Mouse (Mus musculus) liver, embryonic 14.5 days (tissue): ENCODE measurements at regions not wholly inside any gene's neighbourhood (a gene's known extent, or its start where the extent isn't known, plus 50 kb on each side); places are given as distances from the start of the nearest gene placed in this dataset.

Experiments used
- ATAC-seq: fragments of 200-750 bp; cut with Nextera tagmentation; 2 replicates; pipeline ENCODE4 v1.8.0; 2017; ENCODE audit warnings: moderate number of reproducible peaks, mild to moderate bottlenecking, moderate library complexity; ENCODE audit not compliant: insufficient read depth
- DNase-seq, 3 experiments: peaks; one replicate each; pipeline ENCODE4 v3.0.0-alpha.2; 2012 to 2013; ENCODE audit warnings: low read depth in 3 of 3, low spot score in 3 of 3
- H3K27ac ChIP-seq: fragments of 300-500 bp; sonication (generic); 2 replicates; pipeline ENCODE4 v1.5.1; 2014; ENCODE audit warnings: moderate library complexity, mild to moderate bottlenecking, control low read depth, inconsistent platforms
- H3K27me3 ChIP-seq: fragments of 300-500 bp; sonication (generic); 2 replicates; pipeline ENCODE4 v1.6.1; 2014; ENCODE audit warnings: mild to moderate bottlenecking, low read length, moderate library complexity; ENCODE audit not compliant: control insufficient read depth, insufficient read depth
- H3K36me3 ChIP-seq: fragments of 300-500 bp; sonication (generic); replicated peaks from 2 replicates; pipeline ENCODE4 v1.6.1; 2014; ENCODE audit warnings: low read depth; ENCODE audit not compliant: control insufficient read depth, insufficient read depth
- H3K4me1 ChIP-seq, 2 experiments: fragments of 200-500 bp in 1 of 2; fragments of 300-500 bp in 1 of 2; sonication (generic) in 1 of 2; replicated peaks; 2 replicates each; pipeline ENCODE4 v1.6.1; 2012 to 2014; ENCODE audit warnings: antibody characterized with exemption in 1 of 2, inconsistent platforms in 1 of 2, low read length in 1 of 2; ENCODE audit not compliant: control insufficient read depth in 2 of 2, insufficient read depth in 2 of 2
- H3K4me2 ChIP-seq: fragments of 300-500 bp; sonication (generic); 2 replicates; pipeline ENCODE4 v1.6.1; 2014; ENCODE audit warnings: low read depth, mild to moderate bottlenecking, control low read depth, moderate library complexity
- H3K4me3 ChIP-seq, 2 experiments: fragments of 200-500 bp in 1 of 2; fragments of 300-500 bp in 1 of 2; sonication (generic) in 1 of 2; 2 replicates each; pipeline ENCODE4 v1.5.1; 2012 to 2014; ENCODE audit warnings: low read depth in 2 of 2, low read length in 2 of 2, mild to moderate bottlenecking in 2 of 2, control low read depth in 1 of 2, inconsistent platforms in 1 of 2, moderate library complexity in 1 of 2; ENCODE audit not compliant: insufficient read depth in 1 of 2
- H3K9ac ChIP-seq: fragments of 300-500 bp; sonication (generic); replicated peaks from 2 replicates; pipeline ENCODE4 v1.6.1; 2014; ENCODE audit warnings: mild to moderate bottlenecking, control low read depth, moderate library complexity
- H3K9me3 ChIP-seq: fragments of 300-500 bp; sonication (generic); 2 replicates; pipeline ENCODE4 v1.6.1; 2016; ENCODE audit warnings: low read length, mixed read lengths; ENCODE audit not compliant: control insufficient read depth
- CTCF ChIP-seq: IDR thresholded peaks from 2 replicates; pipeline ENCODE4 v1.5.1; 2016; ENCODE audit warnings: antibody characterized with exemption, low read depth, control low read depth
- EP300 ChIP-seq: IDR thresholded peaks from 2 replicates; pipeline ENCODE4 v1.6.1; 2016; ENCODE audit warnings: antibody characterized with exemption, low read depth
- WGBS: fragments of 180-500 bp; shearing (Covaris S2); extraction: QIAGEN DNeasy Blood & Tissue Kit; methylation state at CpG from one replicate; pipeline ENCODE4 v1.1.7; 2014; ENCODE audit not compliant: insufficient replicate concordance; 5-methylcytosine and 5-hydroxymethylcytosine counted together

DNA sequence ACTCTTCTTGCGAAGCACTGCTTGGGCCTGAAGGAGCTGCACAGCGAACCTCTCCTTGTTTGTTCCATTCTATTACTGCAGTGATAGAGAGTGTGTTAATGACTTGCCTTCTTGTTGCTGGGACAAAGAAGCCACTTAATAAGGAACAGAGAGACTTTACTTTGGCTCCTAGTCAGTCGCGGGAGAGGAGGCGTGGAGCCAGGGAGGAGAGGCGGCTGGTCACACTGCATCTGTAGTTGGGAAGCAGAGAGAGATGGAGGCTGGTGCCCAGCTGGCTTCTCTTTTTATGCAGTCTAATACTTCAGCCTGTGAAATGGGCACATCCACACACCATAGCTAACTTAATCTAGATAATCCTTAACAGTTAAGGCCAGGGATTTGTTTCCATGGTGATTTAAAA lies 159.4 kb upstream of the Kcnab2 start:
- 58% methylated on average over 6 of the region's 6 CpGs for WGBS
- Histone ChIP-seq H3K9me3 (no peaks in the 10 kb centered on the region), H3K9ac (no peak overlapping the region), H3K4me1 (no peaks in the 10 kb centered on the region), H3K27ac (no peak overlapping the region), H3K4me3 (no peak overlapping the region), H3K27me3 (no peaks in the 10 kb centered on the region), H3K36me3 (no peaks in the 10 kb centered on the region), H3K4me2 (no peak overlapping the region)
- TF ChIP-seq EP300 (no peak), CTCF (no peak)
- no peak for ATAC-seq
- no peak for DNase-seq

DNA sequence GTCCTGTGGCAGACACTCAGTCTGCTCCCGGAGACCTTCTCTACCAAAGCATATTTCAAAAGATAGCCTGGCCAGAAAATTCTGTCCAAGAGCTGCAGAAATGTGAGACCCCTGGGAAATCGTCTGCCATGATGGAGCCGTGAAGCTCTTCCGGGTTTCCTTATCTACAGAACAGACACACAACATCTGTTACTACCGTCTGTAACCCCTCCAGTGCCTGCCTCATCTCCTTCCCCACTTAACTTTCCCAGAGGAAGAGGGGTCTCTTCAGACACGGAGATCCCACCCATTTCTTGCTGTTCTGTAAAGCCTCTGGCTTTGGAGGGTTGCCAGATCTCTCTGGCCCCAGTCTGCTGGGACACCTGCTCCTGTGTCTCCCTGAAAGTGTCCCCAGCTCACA lies 156.2 kb upstream of the Kcnab2 start:
- H3K4me2 ChIP-seq: no peak overlapping the region
- WGBS: 34% methylated on average over 6 of the region's 6 CpGs
- DNase-seq: no peak

DNA sequence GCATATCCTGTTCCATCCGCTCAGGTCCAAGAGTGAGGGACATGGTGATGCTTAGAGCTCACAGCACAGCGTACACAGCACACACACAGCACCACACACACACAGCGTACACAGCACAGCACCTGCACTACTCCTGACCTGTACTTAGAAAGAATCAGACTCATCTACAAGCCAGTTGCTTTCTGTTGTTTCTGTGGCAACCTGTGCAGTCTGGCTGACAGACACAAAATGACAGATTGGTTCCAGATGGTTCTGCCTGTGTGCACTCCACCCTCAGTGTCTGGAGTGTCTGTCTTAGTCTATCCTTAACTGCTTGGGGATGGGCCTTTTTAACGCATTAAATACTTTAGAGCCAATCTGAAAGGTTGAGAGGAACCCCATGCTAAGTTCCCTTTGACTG lies 150.4 kb upstream of the Kcnab2 start:
- Histone ChIP-seq H3K4me3 (no peak overlapping the region), H3K36me3 (no peaks in the 10 kb centered on the region), H3K27ac (no peak overlapping the region), H3K4me2 (no peak overlapping the region), H3K9me3 (no peaks in the 10 kb centered on the region), H3K9ac (no peak overlapping the region), H3K27me3 (no peaks in the 10 kb centered on the region), H3K4me1 (no peaks in the 10 kb centered on the region)
- 59% methylated on average over 4 of the region's 4 CpGs for WGBS
- ATAC-seq: no peak
- TF ChIP-seq CTCF (no peak), EP300 (no peak)
- no peak for DNase-seq

More for the DNA sequence above, 156.2 kb upstream of the Kcnab2 start:
- Histone ChIP-seq H3K9ac (no peak overlapping the region), H3K36me3 (no peaks in the 10 kb centered on the region), H3K4me3 (no peak overlapping the region), H3K4me1 (no peaks in the 10 kb centered on the region), H3K9me3 (no peaks in the 10 kb centered on the region), H3K27ac (no peak overlapping the region), H3K27me3 (no peaks in the 10 kb centered on the region)
- TF ChIP-seq EP300 (no peak), CTCF (no peak)
- ATAC-seq: no peak

DNA sequence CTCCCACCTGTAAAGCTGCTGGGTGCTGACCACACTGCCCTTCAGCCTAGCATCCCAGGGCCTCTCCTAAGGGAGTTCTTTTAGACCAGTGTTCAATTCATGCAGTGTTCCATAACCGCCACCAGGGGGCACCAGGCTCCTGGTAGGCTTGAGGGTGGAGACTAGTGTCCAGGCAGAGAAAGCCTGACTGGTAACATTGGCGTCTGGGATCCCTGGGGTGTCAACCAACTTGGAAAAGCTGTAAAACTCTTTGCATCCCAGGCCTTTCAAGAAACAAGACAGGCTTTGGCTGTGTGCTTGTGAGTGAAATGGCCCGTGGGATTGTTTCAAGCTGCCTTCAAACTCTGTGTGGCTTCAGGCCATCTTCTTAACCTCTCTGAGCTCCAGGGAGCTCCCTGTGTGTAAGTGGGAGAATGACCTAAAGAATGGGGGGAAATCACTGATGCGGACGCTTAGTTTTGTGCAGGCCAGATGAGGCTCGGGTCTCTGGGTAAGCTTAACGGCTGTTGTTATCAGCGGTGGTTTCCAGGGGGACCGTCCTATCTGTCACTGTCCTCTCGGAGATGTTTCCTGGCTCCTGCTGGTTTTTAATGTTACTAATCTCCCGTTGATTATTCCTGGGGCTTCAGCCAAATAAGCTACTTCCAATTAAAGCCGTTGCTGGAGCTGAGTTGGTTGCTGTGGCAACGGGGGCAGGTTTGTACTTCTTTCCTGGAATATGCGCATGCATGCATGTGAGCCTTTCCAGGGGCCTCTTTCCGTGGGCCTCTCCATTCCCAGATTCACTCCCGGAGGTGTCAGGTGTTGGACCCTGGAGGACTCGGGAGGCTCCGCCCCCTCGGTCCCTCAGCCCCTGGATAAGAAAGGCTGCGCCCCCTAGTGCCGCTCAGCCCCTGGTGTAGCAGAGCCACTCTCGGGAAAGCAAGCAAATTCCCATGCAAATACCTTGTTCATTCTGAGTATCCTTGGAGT lies 147.6 kb upstream of the Kcnab2 start:
- Histone ChIP-seq H3K27ac (no peak overlapping the region), H3K36me3 (no peaks in the 10 kb centered on the region), H3K27me3 (no peaks in the 10 kb centered on the region), H3K4me2 (no peak overlapping the region), H3K4me3 (no peak overlapping the region), H3K4me1 (no peaks in the 10 kb centered on the region), H3K9me3 (no peaks in the 10 kb centered on the region), H3K9ac (no peak overlapping the region)
- TF ChIP-seq CTCF (peak; percentile 89), EP300 (no peak)
- WGBS: 8% methylated on average over 22 of the region's 22 CpGs
- ATAC-seq: no peak
- DNase-seq: peak in 2 of 3 experiments; percentile 7 to 20

DNA sequence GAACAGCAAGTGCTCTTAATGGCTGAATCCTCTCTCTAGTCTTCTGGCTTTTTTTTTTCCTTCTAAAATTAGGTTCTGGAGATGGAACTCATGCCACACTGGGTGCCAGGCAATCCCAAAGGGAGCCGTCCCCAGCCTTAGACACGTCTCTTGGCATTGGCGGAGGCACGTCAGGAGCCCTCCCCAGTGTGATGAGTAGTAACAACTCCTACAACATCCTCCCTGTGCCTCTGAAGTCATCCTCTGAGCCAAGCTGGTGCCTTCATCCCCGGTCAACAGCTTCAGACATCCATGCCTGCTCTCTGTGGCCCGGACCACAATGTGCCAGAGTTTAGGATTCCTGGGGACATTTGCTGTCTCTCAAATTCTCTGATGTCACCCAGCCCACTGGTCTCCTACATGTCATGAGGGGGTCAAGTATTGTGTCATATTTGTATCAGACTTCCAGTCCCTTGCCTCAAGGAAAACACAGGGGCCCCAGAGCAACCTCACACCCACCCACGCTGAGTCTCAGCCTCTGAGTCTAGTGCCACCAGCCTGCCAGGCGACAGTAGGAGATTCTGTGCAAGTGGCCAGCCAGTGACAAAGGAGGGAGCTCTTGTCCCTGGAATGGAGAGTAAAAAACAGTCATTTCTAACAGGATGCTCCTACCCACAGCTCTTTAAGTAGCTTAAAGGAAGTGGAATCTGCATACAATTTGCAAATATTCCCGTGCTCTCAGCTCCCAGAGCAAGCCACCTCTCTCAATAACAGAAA lies 144.5 kb upstream of the Kcnab2 start:
- Histone ChIP-seq H3K27me3 (no peaks in the 10 kb centered on the region), H3K4me2 (no peak overlapping the region), H3K4me3 (no peak overlapping the region), H3K9ac (no peak overlapping the region), H3K4me1 (no peaks in the 10 kb centered on the region), H3K9me3 (no peaks in the 10 kb centered on the region), H3K27ac (no peak overlapping the region), H3K36me3 (no peaks in the 10 kb centered on the region)
- DNase-seq (no peak), ATAC-seq (no peak)
- TF ChIP-seq CTCF: no peak
- no peak for TF ChIP-seq EP300
- 47% methylated on average over 9 of the region's 9 CpGs for WGBS
